Mouse (Mus musculus) cerebral cortex, adult 2 months (tissue): Measurements from ENCODE around the gene Nr2c2.

Experiments
- WGBS: fragments of 180-500 bp; shearing (Covaris S2); methylation state at CpG from one replicate; pipeline ENCODE4 v1.1.7; 2018; 5-methylcytosine and 5-hydroxymethylcytosine counted together

Gene Nr2c2

GRCm38 (mm10) chr6:92091130-92091591, at the start of gene Nr2c2:
TSS of gene Nr2c2 (plus strand) at chr6:92091390.
- WGBS = under 1% methylated on average over 52 of the region's 58 CpGs

- 31% methylated on average over 4 of the region's 4 CpGs for WGBS
These were observed 49.1 kb upstream of the Nr2c2 start for GRCm38 (mm10) chr6:92042055-92042454.

DNA sequence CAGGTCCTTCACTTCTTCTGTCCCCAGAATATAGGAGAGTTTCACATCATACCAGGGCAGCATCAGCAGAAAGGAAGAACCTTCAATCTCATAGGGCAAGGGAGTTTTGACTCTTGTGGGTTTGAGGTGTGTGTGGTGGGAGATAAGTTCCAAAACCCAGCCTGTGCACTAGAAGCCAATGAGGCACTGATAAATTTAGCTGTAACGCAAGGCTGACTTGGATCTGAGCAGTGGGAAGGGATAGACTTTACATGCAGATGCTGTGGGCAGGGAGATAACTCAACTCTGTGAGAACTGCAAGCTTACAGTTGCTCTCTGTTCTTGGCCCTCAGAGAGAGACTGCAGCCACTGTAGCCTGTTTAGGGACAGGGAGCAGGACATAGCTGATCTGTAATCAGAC, 48.3 kb upstream of the Nr2c2 start:
- 39% methylated on average over 1 of the region's 1 CpGs for WGBS

DNA sequence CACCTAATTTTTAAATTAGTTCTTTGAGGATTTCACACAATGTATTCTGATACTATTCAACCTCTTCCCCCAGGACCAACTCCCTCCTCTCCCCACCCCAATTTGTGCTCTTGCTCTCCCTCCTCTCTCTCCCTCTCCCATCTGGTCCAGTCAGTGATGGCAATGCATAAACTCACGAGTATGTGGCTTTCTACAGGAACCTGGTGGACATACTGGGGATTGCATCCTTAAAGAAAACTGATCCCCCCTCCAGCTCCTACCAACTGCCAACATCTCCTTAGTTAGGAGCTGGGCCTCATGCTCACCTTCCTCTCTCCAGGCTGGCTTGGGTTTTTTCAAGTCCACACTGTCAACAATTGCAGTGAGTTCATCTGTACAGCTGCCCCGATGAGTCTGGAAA, 33.4 kb upstream of the Nr2c2 start:
- 62% methylated on average over 2 of the region's 2 CpGs for WGBS

GRCm38 (mm10) chr6:92061725-92062124, 29.5 kb upstream of the Nr2c2 start:
- WGBS = 53% methylated on average over 5 of the region's 5 CpGs

- 80% methylated on average over 2 of the region's 2 CpGs for WGBS
These were observed 27.7 kb upstream of the Nr2c2 start for GRCm38 (mm10) chr6:92063452-92063851.

GRCm38 (mm10) chr6:92064101-92064500, 27.1 kb upstream of the Nr2c2 start:
- WGBS = 47% methylated on average over 10 of the region's 10 CpGs

DNA sequence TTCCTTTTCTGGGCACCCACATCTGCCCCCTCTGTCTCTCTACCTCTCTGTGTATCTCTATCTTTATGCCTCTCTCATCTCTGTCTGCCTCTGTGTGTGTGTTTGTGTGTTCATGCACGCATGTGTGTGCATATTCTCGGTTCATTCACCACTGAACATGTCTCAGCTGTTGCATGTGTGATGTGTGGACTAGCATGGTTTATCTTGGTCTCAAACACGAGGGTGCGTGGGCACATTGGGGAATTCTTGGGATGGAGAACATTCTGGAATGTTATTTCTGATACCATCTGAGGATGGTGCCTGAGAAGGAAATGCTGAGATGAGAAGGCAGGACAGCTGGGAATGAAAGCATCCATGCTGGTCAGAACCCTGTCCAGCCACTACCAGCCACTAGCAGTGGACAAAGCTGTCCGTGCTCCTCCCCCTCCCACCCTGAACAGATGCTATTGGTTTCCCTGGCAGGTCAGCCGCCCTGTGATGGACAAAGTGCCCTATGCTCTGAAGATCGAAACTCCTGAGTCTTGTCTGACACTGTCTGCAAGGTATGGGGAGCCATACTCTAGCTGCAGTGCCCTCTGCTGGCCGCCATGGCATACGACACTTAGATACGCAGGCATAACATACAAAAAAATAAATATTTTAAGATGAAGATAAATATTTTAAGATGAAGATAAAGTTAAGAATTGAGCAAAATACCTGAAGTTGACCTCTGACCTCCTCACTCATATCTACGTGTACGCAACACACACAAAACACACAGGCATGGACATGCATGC, 25.3 kb upstream of the Nr2c2 start:
- WGBS = 53% methylated on average over 12 of the region's 12 CpGs

DNA sequence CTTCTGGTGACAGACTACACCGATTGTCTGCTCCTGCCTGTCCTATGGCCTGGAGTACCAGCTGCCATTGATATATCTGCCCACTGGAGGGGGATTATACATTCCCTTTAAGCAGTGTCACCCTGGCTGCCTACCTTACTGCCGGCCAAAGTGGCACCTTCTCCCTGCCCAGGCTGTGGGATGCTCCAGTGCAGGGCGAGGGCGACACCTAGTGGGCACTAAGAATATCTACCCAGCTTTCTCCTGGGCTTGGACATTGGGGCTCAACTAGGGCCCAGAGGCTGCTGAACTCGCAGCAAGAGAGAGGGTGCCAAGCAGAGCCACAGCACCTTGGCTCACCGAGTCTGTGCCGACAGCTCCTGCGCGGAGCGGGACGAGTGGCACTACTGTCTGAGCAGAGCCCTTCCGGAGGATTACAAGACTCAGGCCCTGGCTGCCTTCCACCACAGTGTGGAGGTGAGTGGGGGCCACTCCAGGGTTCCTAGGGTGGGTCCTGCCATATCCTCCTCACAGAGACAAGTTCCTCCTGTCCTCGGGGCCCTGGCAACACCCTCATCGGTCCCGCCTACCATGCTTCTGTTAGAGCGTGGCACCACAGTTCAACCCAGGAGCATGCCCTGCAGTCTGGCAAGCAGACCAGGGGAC, 23.9 kb upstream of the Nr2c2 start:
- WGBS = 33% methylated on average over 16 of the region's 16 CpGs

GRCm38 (mm10) chr6:92071121-92071839, 19.9 kb upstream of the Nr2c2 start:
- 71% methylated on average over 15 of the region's 15 CpGs for WGBS

DNA sequence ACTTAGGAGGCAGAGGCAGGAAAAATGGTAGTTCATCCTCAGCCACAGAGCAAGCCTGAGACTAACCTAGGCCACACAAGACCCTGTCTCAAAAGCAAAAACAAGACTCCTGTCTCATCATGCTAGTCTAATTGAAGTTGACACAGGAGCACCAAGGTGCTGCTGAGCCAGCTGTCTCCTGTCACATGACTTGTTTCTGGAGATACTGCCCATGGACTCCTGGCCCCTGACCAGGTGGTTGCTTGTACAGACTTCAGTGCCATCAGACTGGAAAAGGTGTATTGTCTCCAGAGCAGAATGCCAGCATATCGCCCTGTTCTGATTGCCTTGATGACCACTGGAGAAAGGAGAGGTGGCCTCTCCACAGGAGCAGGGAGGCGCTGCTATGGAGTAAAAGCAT, 10.5 kb upstream of the Nr2c2 start:
- WGBS = 95% methylated on average over 2 of the region's 2 CpGs

DNA sequence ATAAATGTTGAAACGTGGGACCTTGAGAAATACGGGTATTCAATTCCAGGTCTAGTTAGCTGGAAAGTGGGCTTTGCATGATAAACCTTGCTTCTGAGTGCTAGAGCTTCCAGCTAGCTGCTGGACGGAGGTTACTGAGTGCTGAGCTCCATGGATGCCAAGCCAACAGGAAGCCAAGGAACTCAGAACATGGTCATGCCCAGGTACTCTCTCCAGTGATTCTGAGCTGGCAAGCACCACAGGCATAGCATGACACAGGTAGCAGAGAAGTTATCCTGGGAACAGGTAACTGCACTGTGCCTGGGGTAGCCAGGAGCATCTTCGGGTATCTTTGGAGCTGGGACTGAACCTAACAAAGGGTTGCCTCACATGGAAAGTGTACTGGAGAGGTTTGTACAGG, 8.4 kb upstream of the Nr2c2 start:
- 88% methylated on average over 4 of the region's 4 CpGs for WGBS

GRCm38 (mm10) chr6:92084932-92085331, 6.3 kb upstream of the Nr2c2 start:
- 46% methylated on average over 3 of the region's 3 CpGs for WGBS

DNA sequence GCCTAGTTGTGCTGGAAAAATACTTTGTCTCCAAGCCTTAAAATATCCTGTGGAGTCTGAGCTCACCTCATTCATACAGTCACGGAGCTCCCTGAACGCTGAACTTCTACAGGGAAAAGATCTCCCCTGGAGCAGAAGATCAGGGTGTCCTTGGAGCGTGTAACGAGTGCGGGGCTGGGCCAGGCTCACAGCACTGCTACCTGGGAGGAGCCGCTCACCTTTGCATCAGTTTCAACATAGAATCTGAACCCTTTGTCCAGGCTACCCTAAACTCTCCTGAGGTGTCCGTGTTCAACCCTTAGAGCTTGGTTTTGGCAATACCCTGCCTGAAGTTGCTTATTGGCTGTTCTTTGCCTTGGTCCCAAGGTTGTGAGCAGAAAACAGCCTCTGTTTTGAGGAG, 2.0 kb upstream of the Nr2c2 start:
- WGBS = 83% methylated on average over 7 of the region's 7 CpGs

DNA sequence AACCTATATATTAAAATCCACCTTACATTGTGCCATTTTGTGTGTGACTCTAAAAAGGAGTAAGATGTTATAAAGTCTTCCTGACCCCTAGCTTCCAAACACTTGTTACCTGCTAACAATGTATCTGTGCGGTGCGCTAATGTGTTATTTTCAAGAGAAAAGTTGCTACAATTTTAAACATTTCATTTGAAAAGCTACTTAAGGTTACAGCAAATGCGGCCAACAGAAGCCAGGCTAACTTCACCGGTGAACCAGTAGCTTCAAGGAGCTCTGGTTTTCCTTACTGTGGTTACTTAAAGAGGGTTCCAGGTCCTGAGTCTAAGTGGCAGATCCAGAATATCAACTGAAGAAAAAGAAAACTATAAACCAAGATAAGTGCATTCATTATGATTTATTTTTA, 1.2 kb upstream of the Nr2c2 start:
- 91% methylated on average over 4 of the region's 4 CpGs for WGBS

GRCm38 (mm10) chr6:92090497-92090896, 693 bp upstream of the Nr2c2 start:
- 1% methylated on average over 4 of the region's 4 CpGs for WGBS

GRCm38 (mm10) chr6:92091767-92092489, 738 bp downstream of the Nr2c2 start:
- WGBS = under 1% methylated on average over 76 of the region's 81 CpGs

DNA sequence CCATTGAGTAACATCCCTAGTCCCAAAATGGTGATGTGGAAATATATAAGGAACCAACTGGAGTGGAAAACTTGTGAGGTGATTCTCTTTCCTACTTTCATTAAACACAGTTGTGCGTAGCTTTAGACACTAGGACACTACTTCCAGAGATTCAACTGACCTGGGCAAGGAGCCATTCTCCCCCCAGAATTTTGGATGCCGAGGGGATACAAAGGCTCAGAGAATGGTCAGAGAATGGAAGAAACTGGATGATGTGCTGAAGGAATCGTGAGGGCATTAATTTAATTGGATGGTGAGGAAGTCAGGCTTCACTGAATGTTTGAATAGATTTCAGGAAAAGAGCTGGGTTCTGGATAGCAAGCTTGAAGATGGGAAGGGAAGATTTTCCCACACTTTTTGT, 1.5 kb downstream of the Nr2c2 start:
- WGBS = 8% methylated on average over 3 of the region's 3 CpGs

DNA sequence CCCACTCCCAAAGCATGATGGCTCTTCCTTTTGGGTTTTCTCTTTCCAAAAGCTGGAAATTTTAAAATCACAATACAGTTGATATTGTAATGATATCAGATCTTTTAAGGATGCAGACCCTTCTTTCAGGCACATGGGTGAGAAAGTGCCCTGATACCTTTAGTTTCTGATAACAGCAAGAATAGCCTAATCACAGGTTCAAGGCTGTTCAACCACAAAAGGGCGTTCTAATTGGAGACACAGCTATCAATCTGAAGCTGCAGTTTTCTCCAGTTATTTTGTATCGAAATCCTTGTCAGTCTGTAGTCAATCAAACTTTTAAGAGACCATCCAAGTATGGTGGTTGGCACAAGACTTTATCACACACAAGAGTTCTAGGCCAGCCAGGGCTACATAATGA, 2.7 kb downstream of the Nr2c2 start:
- 86% methylated on average over 2 of the region's 2 CpGs for WGBS

DNA sequence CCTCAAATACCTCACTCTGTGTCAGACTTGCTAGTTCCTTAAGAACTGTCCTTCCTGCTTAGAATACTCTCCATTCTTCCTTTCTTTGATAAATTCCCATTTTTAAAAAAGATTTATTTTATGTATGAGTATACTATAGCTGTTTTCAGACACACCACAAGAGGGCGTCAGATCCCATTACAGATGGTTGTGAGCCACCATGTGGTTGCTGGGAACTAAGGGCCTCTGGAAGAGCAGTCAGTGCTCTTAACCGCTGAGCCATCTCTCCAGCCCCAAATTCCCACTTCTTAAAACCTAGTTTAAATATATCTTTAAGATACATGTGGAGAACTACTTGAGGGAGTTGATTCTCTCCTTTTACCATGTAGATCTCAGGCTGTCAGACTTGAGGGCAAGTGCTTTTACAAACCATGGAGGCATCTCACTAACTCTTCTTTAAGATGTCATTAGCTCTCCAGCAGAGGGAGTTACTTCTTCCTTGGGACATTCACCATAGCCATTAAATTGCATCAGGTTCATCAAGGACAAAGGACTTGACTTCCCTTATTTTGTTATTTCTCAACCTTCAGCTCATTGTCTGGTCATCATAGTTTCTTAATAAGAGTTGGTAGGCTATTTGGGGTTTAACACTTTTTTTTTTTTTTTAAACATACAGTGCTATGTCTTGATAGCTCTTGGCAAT, 9.6 kb downstream of the Nr2c2 start:
- 73% methylated on average over 2 of the region's 2 CpGs for WGBS

- 55% methylated on average over 1 of the region's 1 CpGs for WGBS
These were observed 35.8 kb downstream of the Nr2c2 start for GRCm38 (mm10) chr6:92126861-92127468.
